19 mouse cellular contexts compared by ENCODE assay signal in the genomic region with DNA sequence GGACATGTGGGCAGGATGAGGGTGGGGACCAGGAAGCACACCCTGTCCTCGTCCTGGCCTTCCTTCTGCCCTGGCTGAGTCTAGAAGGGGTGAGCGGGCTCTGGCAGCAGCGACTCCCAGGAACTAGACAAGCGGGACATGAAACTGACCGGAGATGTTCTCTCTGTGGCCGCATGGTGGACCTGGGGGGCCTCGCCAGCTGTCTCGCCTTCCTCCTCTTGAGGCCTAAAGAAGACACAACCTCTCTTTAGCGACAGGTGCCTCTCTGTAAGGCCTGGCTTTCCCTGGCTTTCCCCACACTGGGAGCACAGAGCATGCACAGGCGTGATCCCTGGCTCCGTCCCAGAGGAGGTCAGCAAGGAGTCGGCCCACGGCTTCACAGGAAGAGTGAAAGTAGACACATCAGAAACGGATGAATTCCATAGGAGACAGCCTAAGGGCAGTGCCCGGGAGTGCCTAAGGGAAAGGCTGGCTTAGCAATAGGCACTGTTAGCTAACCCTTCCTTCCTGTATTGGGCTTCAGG.
DNase-seq lines count a peak whose midpoint lies in the region; ATAC-seq and TF ChIP-seq lines count a peak whose summit lies in the region.
"Had no signal": no experiment of that assay in that cellular context is flagged by ENCODE, and none has a peak within 500 bp of the region (broad histone marks: within the 10 kb centered on the region; RNA-seq: fewer than 3 reads in every experiment).

No protein-coding gene starts in this region.

- no peaks in the 10 kb centered on the region for H3K9me3 ChIP-seq in midbrain, embryonic 10.5 days (replicated peaks)
- H3K9me3 ChIP-seq in midbrain, embryonic 13.5 days, result no peaks in the 10 kb centered on the region
- no peaks in the 10 kb centered on the region for H3K9me3 ChIP-seq in hindbrain, embryonic 13.5 days
- H3K9me3 ChIP-seq: G1E; heart, embryonic 13.5 days; hindbrain, embryonic 12.5 days; liver, embryonic 13.5 days; neural tube, embryonic 13.5 days had no signal

- peaks cover 17% of the 10 kb centered on the region for H3K27me3 ChIP-seq in midbrain, embryonic 10.5 days (ENCODE audit: low read depth, poor library complexity, severe bottlenecking)
- H3K27me3 ChIP-seq in midbrain, embryonic 13.5 days, result no peaks in the 10 kb centered on the region; the same call in 1 of the 2 replicates
- peaks cover 6% of the 10 kb centered on the region; the same call in 1 of the 2 replicates for H3K27me3 ChIP-seq in hindbrain, embryonic 13.5 days
- H3K27me3 ChIP-seq: heart, embryonic 13.5 days; liver, embryonic 13.5 days; neural tube, embryonic 13.5 days had no signal

- no peak overlapping the region for H3K9ac ChIP-seq in midbrain, embryonic 13.5 days (replicated peaks)
- no peak overlapping the region for H3K9ac ChIP-seq in hindbrain, embryonic 13.5 days
- H3K9ac ChIP-seq: heart, embryonic 13.5 days; hindbrain, embryonic 12.5 days; liver, embryonic 13.5 days; neural tube, embryonic 13.5 days had no signal

- no peak for TF ChIP-seq CTCF in gastrocnemius, adult 2 months (IDR thresholded peaks at IDR 0.05)

- no peak for DNase-seq in gastrocnemius, adult 2 months
- no peak for DNase-seq in gastrocnemius, postnatal 4 days (ENCODE audit: low spot score in 2 of 2)
- no peak for DNase-seq in midbrain, embryonic 10.5 days (ENCODE audit: low spot score)
- DNase-seq in cerebellum, postnatal 14 days, result peak; percentile 61 to 62
- peak; percentile 48 to 67 for DNase-seq in kidney, postnatal 4 days
- DNase-seq in left cerebral cortex, postnatal 10 days (ENCODE audit: extremely low spot score in 1 of 2, low spot score in 2 of 2), result no peak
- DNase-seq: embryo, embryonic 11 days; liver, embryonic 13.5 days; lung, postnatal 36 days; right cerebral cortex, adult 18-20 months; thymus, adult 18-20 months had no signal

- 0 out of 2 replicates have a peak overlapping the region, but pooled peaks have one; percentile 2 for H3K27ac ChIP-seq in gastrocnemius, adult 2 months
- 0 out of 2 replicates have a peak overlapping the region, but pooled peaks have one; percentile 9 for H3K27ac ChIP-seq in midbrain, embryonic 10.5 days (replicated peaks)
- no peak overlapping the region for H3K27ac ChIP-seq in midbrain, embryonic 13.5 days
- H3K27ac ChIP-seq in hindbrain, embryonic 13.5 days, result no peak overlapping the region
- H3K27ac ChIP-seq: heart, embryonic 13.5 days; hindbrain, embryonic 12.5 days; liver, embryonic 13.5 days; neural tube, embryonic 13.5 days had no signal

- H3K4me3 ChIP-seq in gastrocnemius, adult 2 months, result no peak overlapping the region
- H3K4me3 ChIP-seq in midbrain, embryonic 10.5 days, result no peak overlapping the region
- no peak overlapping the region for H3K4me3 ChIP-seq in midbrain, embryonic 13.5 days (replicated peaks)
- no peak overlapping the region for H3K4me3 ChIP-seq in hindbrain, embryonic 13.5 days
- H3K4me3 ChIP-seq: erythroblast, embryonic 14.5 days; heart, embryonic 13.5 days; hindbrain, embryonic 12.5 days; liver, embryonic 13.5 days; neural tube, embryonic 13.5 days had no signal

- intact Hi-C loops in gastrocnemius, adult 2 months (cut with DNase I), result no loop called here
- intact Hi-C loops in left cerebral cortex, postnatal 10 days (cut with DNase I), result loop anchor here (5.0 to 10.0 kb wide), 2 partner anchors 100 to 233 kb away; a partner anchor contains a TSS

- no peaks in the 10 kb centered on the region for H3K36me3 ChIP-seq in midbrain, embryonic 10.5 days
- no peaks in the 10 kb centered on the region for H3K36me3 ChIP-seq in midbrain, embryonic 13.5 days
- no peaks in the 10 kb centered on the region for H3K36me3 ChIP-seq in hindbrain, embryonic 13.5 days
- H3K36me3 ChIP-seq: hindbrain, embryonic 12.5 days; neural tube, embryonic 13.5 days had no signal

- ATAC-seq in midbrain, embryonic 13.5 days, result no peak
- ATAC-seq in hindbrain, embryonic 13.5 days (ENCODE audit: low FRiP score), result no peak
- ATAC-seq: midbrain, embryonic 16.5 days had no signal

- 82% methylated on average over 15 of the region's 15 CpGs for WGBS in midbrain, embryonic 10.5 days
- 84% methylated on average over 15 of the region's 15 CpGs for WGBS in midbrain, embryonic 13.5 days
- 81% methylated on average over 15 of the region's 15 CpGs for WGBS in hindbrain, embryonic 13.5 days

- H3K4me2 ChIP-seq in midbrain, embryonic 13.5 days (replicated peaks), result no peak overlapping the region
- H3K4me2 ChIP-seq in hindbrain, embryonic 13.5 days, result no peak overlapping the region
- H3K4me2 ChIP-seq: heart, embryonic 13.5 days; hindbrain, embryonic 12.5 days; liver, embryonic 13.5 days; neural tube, embryonic 13.5 days had no signal

- H3K4me1 ChIP-seq in midbrain, embryonic 10.5 days, result peaks cover 24% of the 10 kb centered on the region
- peaks cover 11% of the 10 kb centered on the region for H3K4me1 ChIP-seq in midbrain, embryonic 13.5 days (replicated peaks)
- H3K4me1 ChIP-seq in hindbrain, embryonic 13.5 days (replicated peaks), result peaks cover 17% of the 10 kb centered on the region

Comparison
In these comparisons a context has a peak if more than half of its experiments do, and no peak if none do; other contexts are left out.
1. H3K27ac ChIP-seq: peak in gastrocnemius, adult 2 months (single experiment) and midbrain, embryonic 10.5 days (single experiment); none in midbrain, embryonic 13.5 days (single experiment) and hindbrain, embryonic 13.5 days (single experiment).
2. DNase-seq: peak in cerebellum, postnatal 14 days (2 of 2) and kidney, postnatal 4 days (2 of 2); none in gastrocnemius, adult 2 months (single experiment), gastrocnemius, postnatal 4 days (0 of 2), midbrain, embryonic 10.5 days (single experiment) and left cerebral cortex, postnatal 10 days (0 of 2).